Mouse (Mus musculus): ENCODE results near the gene BC067074.
"Not testable (repeated sequence)": the region's sequence is repeated elsewhere in the genome, so short reads cannot be mapped to it uniquely, and the experiment has no call there.

Gene BC067074

DNA sequence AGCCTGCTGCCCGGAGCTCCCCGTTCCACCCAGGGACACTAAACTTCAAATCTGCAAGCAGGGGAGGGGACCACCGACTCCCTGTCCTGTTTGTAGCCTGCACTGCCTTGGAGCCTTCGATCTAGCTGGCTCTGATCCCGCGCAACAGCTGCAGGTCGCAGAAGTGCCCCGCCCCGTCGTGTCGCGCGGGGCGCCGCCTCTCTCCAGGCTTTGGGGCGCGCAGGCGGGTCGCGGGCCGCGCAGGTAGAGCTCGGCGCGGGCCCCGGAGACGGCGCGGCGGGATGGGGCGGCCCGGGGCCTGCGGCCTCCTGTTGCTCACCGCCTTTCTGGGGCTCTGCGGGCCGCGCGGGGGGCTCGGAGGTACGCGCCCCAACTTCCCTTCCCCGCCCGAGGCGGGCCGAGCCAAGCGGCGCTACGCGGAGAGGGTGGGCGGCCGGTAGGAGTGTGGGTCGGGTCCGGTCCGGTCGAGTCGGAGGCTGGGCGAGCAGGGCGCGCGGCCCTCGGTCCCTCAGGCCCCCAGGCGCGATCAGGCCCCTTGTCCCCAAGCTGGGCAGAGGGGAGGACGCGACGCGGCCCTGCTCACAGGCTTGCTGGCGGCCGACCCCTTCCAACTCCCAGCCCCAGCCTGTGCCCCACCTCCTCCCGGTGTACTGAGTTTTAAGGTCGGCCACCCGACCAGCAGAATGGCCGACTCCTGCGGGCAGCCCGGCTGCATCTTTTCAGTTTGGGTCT, at the start of gene BC067074:
TSS of gene BC067074 (plus strand) at position 185 of the 732 bp plus-strand sequence.
- DNase-seq (ENCODE audit: low spot score) = peak; percentile 26

DNA sequence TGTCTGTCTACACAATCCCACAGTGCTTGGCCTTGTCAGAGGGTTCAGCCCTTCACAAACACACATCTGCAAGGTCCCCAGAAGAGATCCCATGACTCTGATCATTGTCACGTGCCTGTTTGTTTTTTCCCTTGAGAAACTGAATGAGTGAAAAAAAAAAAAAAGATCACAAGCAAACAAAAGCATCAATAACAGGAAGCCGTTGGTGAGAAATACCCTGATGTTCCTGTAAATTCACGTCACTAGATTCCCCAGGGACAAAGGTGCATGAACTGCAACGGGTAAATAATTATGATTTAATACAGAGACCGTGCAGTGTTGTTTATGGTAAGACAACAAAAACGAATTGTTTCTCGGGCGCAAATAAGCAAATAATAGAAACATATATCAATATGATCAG, 47.9 kb upstream of the BC067074 start:
- DNase-seq (ENCODE audit: low spot score) = no peak

DNA sequence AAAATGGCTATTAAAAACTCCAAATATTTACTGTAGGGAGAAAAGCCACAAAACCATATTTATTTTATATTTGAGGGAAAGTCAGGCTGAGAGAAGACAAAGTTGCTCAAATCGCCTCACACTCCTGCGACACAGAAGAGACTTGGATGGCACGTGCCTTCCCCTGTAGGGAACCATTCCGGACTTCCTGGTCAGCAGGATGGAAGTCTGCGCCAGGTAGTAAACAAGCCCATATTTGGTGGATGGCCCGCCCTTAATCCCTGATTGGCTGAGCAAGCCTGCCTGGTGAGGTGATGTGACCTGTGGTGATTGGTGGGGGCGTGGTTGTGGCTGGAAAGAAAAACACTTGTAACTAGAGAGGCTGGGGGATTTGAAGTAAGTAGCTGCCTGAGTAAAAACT, 40.4 kb upstream of the BC067074 start:
- DNase-seq (ENCODE audit: low spot score) = not testable (repeated sequence)

DNA sequence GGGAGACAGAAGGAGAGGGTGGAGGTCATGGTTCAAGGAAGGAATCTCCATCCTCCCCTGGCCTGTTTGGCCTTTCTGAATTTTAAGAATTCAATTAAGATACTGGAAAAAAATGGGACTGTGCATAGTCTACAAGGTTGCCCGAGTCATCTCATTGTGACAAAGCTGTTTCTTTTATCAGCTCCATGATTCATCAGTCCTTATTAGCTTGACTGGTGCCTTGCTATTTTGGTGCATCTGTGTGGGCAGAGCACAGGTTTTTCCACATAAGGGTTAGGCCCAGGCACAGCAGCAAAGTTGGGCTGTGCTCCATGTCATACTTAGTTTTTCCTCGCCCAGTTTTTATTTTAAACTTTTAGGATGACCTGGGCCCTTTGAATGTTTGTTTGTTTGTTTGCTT, 36.2 kb upstream of the BC067074 start:
- no peak for DNase-seq (ENCODE audit: low spot score)

DNA sequence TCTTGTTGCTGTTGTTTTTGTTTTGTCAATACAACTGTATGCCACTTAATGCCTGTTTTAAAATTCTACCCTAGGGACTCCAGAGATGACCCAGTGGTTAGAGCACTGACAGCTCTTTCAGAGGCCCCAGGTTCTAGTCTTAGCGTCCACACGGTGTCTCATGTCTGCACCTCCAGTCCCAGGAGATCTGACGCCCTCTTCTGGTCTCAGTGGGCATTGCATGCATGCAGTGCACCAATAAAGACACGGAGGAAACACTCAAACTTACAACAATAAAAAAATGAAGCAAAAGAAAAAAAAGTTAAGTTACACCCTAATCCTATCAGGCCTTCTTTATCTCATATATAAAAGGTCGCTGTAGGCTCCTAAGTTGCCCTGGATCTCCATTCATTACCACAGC, 35.8 kb upstream of the BC067074 start:
- DNase-seq (ENCODE audit: low spot score) = no peak

DNA sequence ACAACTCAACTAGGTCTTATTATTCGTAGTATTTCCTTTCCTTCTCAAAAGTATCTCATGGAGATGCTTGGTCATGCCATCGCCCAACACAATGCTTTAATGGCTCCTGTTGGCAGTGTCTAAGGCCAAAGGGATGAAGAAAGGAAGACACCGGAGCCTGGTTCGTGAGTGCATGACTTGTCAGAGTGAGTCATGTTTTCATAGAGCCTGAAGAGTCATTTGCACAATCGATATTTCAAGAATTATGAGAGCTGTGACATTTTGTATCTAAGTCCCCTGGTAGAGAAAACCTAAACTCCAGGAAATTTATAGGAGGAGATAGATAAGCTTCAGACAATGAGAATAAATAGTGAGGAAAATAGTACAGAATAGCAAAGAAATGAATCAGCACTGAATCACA, 33.7 kb upstream of the BC067074 start:
- DNase-seq (ENCODE audit: low spot score) = no peak

DNA sequence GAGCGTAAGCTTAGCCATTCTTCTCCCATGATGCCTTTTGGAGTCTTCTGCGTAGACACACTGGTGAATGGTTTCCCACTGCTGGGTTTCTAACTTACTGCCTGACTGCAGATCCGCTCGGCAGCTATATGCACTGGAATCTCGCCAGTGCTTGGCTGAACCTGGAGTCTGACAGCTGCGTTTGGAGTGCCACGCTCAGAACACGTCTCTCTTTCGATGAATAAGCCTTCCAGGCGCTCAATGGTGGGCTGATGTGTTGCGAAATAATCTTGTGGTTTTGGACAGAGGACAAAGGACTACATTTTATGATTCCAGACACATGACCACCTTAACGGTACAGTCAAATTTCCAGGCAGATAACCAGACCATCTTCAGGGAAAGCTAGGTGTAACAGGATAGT, 30.1 kb upstream of the BC067074 start:
- no peak for DNase-seq (ENCODE audit: low spot score)

DNA sequence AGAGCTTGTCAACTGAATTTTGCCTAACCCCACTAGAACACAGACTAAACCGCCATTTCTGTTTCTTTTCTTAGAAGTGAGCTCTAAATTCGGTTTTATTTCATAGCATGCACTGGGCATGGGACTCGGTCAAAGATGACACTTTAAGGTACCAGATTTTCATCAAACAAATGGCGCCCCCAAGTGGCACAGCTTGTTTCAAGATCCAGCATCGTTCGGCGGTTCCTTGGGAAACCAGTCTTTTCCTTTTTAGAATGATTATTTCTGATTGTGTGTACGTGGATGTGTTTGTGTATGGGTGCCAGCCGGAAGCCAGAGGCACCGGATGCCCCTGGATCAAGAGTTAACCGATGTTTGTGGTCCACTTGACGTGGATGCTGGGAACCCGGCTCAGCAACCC, 27.7 kb upstream of the BC067074 start:
- DNase-seq (ENCODE audit: low spot score) = peak; percentile 56

DNA sequence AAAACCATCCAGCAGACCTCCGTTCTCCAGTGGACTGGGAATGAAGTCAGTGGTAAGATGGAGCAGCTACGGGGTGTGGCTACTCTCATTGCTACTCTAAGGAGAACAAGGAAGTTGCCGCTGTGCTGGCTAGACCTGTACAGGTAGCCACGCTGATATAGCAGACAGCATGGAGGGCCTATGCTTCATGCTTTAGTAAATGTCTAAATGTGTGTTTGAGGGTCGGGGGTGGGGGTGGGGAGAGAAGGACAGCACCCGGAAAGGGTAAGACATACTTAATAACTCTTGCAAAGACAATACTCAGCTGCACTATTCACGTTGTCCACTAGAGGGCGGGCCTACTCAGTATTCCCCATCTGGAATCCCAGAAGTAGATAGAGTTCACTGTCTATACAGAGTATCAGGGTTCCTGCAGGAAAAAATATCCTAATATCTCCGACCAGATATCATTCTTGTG, 26.4 kb upstream of the BC067074 start:
- DNase-seq (ENCODE audit: low spot score) = peak; percentile 69

DNA sequence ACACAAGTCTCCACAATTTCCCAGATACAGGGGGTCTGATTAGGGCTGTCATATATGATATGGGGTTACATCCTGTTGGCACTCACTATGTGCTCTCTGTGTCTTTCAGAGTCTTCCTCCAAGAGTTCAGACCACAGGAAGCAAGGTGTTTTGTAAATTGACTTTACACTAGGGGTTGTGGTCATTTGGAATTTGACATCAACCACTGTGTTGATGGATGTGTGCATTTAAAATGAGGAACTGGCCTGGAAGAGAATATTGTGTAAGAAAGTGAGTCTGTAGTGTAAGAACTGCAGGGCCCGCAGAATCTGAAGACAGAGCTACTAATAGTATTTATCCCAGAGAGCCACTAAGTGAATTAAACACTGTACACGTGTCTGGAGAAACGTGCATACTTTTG, 25.8 kb upstream of the BC067074 start:
- no peak for DNase-seq (ENCODE audit: low spot score)

DNA sequence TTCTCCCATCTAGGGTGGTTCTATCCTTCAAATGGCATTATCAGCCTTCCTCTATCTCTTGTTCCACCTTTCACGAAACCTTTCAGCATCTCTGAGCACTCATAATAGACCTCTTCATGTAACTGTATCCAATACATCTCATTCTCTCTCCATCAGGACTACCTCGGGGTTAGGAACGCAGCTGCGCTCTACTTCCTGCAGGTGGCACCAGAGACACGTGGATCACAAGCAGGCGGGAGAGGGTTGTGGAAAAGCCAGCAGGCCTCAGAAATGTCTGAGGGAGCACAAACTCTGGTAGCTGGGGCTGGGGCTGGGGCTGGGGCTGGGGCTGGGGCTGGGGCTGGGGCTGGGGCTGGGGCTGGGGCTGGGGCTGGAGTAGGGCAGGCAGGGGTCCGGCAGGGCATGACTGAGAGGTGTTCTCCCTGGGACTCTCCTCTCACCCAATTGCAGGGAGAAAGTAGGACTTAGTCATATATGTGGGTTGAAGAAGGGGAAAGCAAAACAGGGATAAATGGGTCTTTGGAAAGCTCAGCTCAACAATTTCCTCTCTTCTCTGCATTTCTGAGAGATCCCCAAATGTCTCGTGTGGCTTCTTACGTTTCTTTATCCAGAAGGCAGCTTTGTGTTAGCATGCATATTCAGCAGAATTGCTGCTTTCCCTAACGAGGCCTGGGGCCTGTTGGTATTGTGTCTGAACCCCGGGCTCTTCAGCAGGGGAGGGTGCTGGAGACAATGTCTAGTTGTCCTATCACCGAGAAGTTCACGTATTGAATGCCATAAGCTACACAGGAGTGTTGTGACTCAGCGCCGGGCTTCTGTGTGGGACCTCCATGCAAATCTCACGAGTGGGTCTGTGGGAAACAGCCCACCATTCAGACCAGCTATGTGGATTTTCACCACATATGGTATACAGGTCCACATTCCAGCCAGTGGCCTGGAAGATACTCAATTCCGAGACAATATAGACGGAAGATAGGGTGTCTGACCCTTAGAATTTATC, 22.9 kb upstream of the BC067074 start:
- peak; percentile 64 for DNase-seq (ENCODE audit: low spot score)

DNA sequence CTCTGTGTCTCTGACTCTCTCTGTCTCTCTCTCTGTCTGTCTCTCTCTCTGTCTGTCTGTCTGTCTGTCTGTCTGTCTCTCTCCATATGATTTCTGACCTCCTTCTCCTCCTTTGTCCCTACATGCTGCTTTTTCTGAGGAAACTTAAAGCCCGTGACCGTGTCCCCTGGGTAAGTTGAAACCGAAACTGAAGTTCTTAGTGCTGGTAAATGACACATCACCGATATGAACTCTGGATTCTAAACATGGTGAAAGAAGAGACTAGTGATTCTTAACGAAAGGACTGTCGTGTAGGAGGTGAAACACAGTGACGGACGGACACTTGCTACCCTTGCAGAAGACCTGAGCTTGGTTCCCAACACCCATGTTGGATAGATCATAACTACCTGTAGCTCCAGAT, 21.8 kb upstream of the BC067074 start:
- DNase-seq (ENCODE audit: low spot score) = no peak

DNA sequence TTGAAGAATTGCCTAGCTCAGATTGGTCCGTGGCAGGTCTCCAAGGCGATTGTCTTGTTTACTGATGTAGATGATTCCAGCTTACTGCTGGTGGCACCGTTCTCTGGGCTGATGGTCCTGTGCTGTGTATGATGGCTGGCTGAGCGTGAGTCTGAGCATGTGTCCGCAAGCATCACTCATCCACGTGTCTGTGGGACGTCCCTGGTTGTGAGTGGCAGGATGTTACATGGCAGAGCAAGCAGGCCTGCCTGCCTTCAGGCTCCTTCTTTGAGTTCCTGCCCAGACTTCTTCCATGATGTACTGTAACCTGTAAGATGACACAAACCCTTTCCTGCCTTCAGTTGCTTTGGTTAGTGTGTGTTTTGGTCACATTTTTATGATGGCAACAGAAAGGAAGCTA, 5.8 kb upstream of the BC067074 start:
- no peak for DNase-seq (ENCODE audit: low spot score)

DNA sequence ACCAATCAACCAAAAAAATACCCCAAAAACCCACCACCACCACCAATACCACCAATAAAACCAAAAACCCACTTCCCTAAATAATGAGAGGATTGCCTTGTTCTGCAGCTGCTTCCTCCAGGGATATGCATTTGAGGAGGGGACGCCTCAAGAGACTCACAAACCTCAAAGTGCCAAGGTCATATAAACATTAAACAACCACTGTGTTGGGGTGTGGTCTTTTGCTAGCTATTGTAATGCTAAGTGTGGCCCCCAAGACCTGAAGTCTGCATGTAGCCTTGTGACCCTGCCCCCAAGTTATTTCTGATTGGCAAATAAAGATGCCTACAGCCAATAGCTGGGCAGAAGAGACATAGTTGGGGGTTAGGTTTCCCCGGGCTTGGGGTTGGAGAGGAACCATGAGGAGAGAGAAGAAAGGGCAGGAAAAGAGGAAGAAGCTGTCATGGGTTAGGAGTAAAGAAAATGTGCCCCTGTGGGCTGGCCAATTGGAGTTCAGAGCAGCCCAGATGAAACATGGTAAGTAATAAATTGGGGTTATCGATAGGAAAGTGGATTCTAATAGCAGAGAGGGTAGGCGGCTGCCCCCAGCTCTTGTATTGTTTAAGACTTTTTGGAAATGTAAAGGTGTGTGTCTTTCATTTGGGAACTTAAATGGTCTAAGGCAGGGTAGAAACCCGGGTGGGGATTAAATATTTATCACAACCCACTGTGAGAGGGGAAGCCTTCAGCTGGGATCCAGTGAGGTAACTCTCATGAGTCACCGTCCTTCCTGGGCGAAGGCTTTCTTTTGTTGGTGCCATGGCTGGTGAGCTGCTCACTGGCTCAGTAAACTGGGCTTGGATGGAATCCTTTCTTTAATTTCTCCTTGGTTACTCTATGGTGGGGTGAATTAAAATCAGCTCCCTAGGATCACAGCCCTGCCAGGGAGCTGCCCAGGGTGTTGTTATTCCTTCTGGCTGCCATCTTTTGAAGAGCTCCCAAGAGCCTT, 4.5 kb upstream of the BC067074 start:
- DNase-seq (ENCODE audit: low spot score) = no peak

DNA sequence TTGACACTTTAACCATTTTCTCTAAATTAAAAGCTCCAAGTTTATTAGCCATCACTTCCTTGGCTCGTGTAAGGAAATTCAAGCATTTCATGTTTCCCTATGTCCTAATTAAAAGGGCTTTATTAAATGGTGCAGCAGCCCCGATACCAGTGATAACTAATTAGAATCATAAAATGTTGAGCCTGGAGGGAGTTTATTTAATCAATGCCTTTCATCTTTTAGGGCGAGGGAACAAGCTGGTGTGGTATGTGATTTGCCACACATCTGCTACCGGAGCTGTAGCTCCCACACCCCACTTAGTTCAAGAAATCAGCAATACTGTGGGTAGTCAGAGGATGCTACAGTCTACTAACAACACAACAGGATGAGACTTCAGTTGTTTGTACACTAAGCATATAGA, 3.2 kb upstream of the BC067074 start:
- DNase-seq (ENCODE audit: low spot score) = no peak

DNA sequence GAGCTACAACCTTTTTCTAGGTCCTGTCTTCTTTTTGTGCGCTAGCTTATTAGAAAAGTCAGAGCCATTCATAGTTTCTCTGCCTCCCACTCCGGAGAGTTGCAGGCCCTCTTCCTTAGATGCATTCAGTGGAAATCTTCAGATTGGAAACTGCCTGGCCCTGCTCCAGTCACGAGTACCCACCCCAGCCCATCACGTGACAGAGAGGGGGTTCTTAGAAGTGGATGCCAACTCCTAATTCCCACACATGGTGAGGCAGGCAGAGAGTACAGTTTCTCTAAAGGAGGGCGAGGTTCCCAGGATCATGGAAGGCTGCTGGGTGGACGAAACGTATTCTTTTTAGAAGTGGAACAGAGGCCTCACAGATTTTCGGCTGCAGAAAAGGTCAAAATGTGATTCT, 958 bp upstream of the BC067074 start:
- no peak for DNase-seq (ENCODE audit: low spot score)

DNA sequence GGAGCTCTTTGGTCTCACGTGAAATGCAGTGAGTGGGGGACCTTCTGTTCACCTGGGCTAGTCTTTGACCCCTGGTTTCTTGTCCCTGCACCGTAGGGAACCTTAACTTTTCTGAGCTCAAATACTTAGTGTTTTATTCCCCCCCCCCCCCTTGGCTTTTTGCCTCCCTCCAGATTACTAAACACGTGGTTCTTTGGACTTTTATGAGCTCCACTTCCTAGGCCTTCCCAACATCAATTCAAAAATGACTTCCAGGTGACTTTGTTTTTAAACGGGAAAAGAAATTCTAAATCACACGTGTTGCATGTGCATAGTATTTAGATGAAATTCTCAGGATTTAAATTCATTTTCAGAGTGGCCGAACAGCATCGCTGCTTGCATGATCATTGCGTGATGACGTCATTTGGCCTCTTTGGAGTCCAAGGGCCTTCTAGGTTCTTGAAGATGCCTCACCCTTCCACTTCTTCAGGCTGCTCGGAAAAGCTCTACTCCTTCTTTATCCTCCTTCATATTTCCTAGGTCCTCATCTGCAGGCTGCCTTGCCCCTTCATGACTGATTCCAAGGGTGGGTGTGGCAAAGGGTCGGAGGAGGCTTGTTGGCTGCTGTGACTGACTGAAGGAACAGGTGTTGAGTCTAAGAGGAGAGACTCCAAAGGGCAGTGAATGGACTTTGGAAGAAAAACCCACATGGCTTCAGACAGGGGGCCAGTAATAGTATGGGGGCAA, 911 bp downstream of the BC067074 start:
- no peak for DNase-seq (ENCODE audit: low spot score)

DNA sequence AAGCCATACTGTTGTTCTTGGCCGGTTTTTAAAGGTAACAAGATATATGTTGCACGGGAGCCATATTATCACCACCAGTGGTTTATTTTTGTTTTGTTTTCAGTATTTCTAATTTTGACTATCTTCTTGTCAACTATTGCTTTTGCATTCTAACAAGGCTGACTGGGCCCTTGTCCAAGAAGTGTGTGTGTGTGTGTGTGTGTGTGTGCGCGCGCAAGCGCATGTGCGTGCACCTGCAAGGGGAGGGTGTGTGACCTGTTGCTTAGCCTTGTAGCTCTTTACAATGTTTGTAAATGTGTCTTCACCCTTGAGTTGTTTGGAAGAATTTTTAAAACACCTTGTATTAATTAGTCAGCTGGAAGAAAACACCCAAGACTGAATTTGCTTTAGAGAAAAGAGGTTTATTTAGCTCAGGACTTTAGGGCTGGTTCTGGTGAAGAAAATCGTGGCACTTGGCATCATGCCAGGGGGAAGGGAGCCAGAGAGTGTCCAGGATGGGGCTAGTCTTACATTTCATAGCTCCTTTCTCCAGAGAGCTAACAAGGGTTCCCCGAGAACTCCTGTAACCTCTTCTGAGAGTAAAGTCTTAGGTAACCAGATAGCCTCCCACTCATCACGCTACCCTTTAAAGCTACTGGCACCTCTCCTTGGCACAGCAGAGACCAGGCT, 3.0 kb downstream of the BC067074 start:
- no peak for DNase-seq (ENCODE audit: low spot score)

DNA sequence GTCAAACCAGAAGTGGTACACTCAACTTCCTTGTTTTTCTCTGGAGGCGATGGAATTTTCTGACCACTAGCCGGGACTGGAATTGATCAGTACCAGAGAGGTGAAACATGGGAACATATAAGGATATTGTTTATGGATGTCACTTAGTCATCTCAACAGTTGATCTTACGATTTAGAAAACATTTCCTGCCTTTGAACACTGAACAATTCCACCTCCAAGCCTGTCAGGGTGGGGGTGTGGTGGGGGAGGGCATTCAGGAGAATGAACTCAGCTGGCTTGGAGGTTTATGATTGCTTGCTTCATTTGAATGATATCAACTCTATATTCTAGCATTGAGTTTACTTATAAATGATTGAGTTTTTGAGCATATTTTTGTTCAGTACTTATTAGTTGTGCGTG, 13.6 kb downstream of the BC067074 start:
- no peak for DNase-seq (ENCODE audit: low spot score)

DNA sequence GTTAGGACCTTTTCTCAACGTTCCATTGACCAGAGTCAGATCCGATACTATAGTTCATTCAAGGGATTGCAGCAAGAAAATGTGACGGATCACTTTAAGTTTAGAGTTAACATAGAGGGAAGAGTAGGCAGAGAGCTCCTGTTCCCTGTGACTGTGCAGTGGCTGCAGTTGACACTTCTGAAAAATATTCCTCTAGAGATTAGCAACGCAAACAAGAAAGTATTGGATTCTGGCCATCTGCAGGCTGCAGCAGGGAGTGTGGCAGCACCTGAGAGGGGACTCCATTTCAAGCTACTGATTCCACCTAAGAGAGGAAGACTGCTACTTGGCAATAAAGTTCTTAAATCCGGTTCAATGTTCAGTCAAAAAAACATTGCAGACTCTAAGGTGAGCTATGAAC, 26.6 kb downstream of the BC067074 start:
- no peak for DNase-seq (ENCODE audit: low spot score)

DNA sequence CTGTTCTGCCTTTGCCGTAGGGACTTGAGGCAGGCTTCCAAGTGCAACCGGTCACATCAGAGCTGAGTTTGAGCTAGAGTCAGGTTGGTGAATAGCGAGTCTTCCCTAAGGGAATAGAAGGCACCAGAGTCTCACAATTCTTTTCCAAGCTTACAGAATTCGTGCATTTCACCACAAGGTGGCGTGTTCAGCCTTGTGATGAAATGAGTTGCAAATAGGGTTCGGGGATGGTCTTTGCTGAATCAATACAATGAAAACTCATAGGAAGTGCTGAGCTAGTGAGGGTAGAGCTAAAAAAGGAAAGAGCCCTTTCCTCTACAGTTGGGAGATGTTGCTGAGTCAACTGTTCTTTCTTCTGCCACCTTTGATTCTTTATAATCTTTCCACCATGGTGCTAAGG, 29.0 kb downstream of the BC067074 start:
- no peak for DNase-seq (ENCODE audit: low spot score)

All from urinary bladder, postnatal 25 days (tissue).